Mouse (Mus musculus): ENCODE measurements around the gene Arhgap22. TPM values are rescaled to one million over a fixed set of nuclear protein-coding genes. Genes with fewer than 3 reads are reported as not detected.

The Arhgap22 gene
- total RNA-seq, 2 experiments from 2014 or later = 1.5 to 2.1 TPM

DNA sequence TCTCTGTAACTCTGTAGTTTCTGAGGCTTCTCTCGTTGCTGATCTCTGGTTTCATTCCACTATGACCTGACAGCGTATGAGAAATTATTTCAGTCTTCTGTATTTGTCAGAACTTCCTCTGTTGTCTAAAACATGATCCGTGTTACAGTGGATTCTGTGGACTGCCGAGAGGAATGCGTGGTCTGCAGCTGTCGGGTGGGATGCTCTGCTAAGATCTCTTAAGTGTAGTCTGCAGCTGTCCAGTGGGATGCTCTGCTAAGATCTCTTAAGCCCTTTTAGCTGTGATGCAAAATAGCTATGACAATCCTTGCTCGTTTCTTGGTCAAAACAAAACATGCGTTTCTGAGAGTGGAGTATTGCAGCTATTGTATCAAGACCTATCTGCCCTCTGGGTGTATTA lies 3.0 kb upstream of the Arhgap22 start:
- DNase-seq (ENCODE audit: low spot score) = no peak
- intact Hi-C loops (cut with DNase I) = loop anchor here (5.0 kb wide), 1 partner anchor 161 kb away; no protein-coding TSS in a partner anchor

DNA sequence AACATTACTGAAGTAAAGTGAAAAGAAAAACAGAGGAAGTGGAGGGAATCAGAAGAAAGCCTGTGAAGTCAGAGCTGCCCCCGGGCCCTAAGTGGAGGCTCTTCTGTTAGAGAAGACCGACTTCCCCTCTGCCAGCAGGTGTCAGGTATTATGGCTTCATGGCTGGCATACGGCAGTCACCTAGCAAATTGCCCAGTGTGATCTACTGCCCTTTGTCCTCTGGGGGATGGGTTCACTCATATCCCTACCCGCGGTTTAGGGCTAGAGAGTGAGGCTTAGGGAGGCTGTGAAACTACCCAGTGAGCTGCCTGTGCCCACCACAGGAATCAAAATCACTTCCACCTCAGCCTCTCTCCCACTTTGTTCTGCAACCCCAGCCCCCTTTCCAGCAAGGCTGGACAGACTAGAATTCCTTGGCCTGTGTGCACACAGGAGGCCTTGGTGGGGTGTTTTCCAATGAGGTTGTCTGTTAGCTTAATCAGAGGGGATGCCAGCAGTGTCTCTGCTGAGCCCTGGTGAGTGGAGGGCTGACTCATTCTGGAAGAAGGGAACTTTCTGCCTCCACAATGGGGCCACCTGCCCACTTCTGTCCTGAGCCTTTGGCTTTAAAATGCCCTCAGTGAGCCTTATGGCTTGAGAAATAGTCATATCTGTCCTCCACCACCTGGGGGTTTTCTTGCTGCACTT lies 1.4 kb upstream of the Arhgap22 start:
- no peak for DNase-seq (ENCODE audit: low spot score)
- intact Hi-C loops (cut with DNase I) = loop anchor here (5.0 kb wide), 1 partner anchor 160 kb away; no protein-coding TSS in a partner anchor

DNA sequence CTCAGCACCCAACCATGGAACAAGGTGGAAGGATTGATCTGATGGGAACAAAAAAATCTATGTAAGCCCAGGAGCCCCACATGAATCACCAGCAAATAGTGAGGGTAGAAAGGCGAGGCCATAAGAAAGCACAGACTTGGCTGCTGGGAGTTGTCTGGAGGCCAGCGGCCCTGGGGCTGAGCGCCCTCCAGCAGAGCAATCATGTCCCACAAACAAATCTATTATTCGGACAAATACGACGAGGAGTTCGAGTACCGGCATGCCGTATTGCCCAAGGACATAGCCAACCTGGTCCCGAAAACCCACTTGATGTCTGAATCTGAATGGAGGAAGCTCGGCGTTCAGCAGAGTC lies 892 bp upstream of the Arhgap22 start:
- DNase-seq (ENCODE audit: low spot score) = no peak

DNA sequence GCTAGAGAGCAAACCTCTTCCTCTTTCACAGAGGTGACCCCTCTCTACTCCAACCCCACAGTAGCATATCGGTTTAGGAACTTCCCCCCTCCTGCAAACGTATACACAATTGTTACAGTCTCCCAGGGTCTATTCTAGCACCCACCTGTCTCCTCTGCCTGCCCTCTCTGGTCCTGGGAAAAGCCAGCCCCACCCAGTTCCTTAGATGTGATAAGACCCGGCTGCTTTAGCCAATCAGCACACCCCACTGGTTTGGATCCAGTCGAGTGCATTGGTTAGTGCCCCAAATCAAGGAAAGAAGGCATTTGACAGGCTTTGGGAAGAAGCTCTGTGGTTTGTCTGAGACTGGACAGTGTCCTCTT lies 922 bp downstream of the Arhgap22 start:
- DNase-seq (ENCODE audit: low spot score) = no peak
- intact Hi-C loops (cut with DNase I) = loop anchor here (5.0 kb wide), 1 partner anchor 158 kb away; no protein-coding TSS in a partner anchor

More for the DNA sequence above, 892 bp upstream of the Arhgap22 start:
- intact Hi-C loops (cut with DNase I) = loop anchor here (1.0 to 5.0 kb wide), 2 partner anchors 90 to 159 kb away; no protein-coding TSS in a partner anchor

DNA sequence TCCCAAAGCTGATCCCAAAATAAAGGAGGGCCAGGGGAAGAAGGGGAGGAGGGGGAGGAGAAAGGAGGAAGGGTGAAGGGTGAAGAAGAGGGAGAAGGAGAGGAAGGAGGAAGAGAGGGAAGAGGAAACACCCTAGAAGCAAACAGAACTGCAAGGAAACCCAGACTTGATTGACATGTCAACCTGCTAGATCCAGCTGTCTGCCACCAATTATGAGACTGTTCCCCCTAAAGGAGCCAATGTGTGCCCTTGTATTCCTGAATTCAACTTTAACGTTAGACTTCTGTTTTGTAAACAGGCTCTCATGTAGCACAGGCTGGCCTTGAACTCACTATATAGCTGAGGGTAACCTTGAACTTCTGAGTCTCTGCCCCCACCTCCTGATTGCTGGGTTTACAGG lies 1.3 kb downstream of the Arhgap22 start:
- intact Hi-C loops (cut with DNase I) = no loop called here
- no peak for DNase-seq (ENCODE audit: low spot score)

DNA sequence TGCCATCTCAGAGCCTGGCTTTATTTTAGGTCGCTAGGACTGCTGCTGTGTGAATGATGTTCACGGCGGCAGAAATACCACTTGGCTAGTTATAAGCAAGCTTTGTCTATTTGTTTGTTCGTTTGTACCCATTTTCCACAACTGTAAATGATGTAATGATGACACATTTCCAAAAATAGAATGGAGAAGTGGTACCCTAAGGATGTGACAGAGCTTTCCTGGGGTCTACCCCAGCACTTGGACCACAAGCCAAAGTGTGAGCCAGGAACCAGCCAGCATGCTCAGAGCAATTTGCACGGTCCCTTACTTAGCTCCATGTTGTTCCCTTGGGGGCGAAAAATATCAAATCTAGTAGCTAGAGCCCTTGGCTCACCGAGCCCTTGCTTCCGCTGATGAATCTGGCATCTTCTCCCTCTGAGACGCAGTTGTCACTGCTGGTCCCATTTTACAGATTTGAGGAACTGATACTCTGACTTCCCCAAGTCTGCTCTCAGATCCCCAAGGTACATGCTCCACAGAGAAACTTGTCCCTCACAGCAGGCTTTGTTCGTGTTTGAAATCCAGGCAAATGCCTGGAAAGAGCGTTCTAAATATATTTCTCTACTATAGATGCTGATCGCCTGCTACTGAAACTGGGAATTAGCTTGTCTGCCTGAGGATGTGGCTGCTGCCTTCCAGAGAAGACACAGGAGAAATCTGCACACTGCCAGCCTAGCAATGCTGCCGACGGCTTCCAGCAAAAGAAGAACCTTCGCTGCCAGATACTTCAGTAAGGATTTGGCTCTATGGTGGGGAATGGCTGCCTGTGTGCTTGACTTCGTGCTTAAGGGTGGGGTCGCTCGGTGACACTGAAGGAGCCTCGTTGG lies 2.8 kb downstream of the Arhgap22 start:
- DNase-seq (ENCODE audit: low spot score) = no peak
- intact Hi-C loops (cut with DNase I) = no loop called here

DNA sequence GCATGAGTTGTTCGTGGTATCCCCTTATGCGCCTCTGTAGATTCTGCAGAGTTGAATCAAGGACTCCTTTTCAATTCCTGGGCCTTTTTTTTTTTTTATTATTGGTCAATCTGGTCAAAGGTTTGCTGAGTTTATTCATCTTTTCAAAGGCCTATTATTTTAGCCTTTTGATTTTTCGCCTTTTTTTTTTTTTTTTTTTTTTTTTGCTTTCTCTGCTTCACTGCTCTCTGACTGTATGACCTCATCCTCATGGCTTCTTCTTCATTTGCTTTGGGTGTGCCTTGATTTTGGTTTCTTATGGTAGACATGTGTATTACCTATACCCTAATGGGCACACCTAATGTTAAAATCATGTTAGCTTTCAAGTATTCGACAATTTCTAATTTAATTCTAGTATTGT lies 11.4 kb downstream of the Arhgap22 start:
- DNase-seq (ENCODE audit: low spot score) = no peak

DNA sequence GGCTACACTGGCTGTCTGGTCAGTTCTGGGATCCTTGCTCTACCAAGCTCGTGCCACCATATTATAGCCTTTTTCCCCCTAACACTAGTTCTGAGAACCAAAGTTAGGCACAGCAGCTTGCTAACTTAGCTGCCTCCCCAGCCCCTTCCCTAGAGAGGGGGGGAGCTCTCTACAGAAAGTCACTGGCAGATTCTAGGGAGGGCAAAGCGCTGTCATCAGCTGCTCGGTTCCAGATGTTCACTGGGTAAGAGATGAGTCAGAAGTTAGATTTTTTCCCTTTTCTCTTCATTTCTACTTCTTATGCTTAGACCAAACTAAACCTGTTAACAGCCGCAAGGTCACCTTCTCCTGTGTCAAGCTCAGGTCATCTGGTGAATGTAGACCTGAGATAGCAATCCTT lies 16.8 kb downstream of the Arhgap22 start:
- no peak for DNase-seq (ENCODE audit: low spot score)
- intact Hi-C loops (cut with DNase I) = no loop called here

More for the DNA sequence above, 11.4 kb downstream of the Arhgap22 start:
- intact Hi-C loops (cut with DNase I) = no loop called here

DNA sequence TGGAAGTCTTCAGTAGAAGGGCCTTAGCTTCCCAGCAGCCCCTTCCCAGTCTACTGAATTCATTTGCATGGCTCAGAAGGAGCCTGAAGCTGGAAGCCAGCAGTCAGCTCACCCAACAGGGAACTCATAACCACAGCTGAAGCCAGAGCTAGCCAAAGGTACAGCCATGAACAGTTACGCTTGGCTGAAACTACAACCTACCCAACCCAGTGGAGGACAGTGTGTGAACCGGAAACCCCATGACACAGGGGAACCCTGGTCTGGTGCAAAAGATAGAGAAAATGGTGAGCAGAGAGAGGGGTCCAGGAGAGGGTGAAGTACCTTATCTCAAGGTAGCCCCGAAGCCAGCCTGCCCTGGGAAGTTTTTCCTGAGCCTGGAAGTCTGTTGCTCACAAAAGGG lies 17.5 kb downstream of the Arhgap22 start:
- no peak for DNase-seq (ENCODE audit: low spot score)
- intact Hi-C loops (cut with DNase I) = no loop called here

DNA sequence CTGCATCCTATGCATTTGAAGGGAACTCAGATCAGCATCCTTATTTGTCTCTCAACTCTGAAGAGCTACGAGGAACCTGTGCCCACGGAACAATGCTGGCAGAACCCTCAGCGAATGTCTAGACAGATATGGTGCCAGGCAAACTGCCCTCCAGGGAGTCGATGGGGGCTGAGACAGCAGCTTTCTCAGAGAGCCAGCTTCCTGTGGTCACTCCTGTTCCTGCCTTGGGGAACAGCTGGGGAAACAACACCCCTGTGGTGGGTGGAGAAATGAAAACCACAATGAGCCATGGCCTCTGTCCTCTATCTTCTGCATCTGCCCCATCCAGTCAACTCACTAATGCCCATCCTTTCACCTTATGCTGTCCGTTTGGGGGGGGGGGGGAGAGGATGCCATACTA lies 18.2 kb downstream of the Arhgap22 start:
- no peak for DNase-seq (ENCODE audit: low spot score)

DNA sequence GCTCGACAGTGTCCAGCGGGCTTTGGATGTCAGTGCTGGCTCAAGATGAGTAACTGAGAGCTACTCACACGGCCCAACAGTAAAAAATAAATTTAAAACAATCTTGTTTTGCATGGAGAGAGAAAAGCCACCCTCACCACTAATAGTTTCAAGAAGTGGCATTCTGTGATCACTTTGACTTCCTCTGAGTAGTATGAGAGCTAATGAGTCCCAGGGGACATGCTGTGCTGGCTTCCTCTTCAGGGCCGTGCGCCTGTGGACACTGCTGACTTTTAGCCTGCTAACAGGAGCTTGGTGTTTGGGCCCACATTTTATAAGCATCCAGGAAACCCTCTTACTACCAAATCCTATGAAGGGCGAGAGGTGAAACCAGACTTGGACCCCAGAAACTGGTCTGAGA lies 21.8 kb downstream of the Arhgap22 start:
- DNase-seq (ENCODE audit: low spot score) = no peak
- intact Hi-C loops (cut with DNase I) = no loop called here

More for the DNA sequence above, 18.2 kb downstream of the Arhgap22 start:
- intact Hi-C loops (cut with DNase I) = no loop called here

DNA sequence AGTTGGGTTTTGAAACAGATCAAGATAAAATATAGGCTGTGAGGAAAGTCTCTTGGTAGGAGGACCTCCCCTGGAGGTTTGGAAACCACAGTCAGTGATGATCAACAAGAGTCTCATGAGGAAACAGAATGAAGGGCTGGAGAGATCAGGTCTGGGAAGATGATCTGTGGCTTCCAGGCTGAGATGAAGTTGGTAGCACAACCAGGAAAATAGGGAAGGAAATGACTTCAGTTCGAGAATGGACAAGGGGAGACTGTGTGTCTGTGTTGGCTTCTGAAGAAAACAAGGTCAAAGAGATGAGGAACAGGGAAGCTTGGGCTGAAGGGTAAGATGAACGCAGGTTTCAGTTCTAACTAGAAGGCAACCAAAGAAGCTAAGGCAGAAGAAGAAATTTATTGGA lies 26.6 kb downstream of the Arhgap22 start:
- DNase-seq (ENCODE audit: low spot score) = no peak
- intact Hi-C loops (cut with DNase I) = no loop called here

DNA sequence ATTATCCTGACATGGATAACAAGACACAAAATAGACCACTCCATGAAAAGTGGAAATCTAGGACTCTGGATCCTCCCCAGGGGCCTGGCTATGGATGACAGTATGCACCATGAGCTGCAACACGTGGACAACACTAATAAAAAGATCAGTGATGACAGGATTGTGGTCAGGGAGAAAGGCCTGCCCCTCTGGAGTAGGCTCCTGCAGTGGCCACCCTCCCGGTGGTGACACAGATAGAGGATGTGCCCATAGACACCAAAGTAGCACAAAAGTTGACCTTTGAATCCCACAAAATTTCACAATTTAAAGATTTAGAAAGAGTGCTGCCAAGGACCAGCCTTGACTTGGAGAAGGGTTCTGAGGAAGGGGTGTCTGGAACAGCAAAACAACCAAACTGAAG lies 29.4 kb downstream of the Arhgap22 start:
- no peak for DNase-seq (ENCODE audit: low spot score)
- intact Hi-C loops (cut with DNase I) = no loop called here

DNA sequence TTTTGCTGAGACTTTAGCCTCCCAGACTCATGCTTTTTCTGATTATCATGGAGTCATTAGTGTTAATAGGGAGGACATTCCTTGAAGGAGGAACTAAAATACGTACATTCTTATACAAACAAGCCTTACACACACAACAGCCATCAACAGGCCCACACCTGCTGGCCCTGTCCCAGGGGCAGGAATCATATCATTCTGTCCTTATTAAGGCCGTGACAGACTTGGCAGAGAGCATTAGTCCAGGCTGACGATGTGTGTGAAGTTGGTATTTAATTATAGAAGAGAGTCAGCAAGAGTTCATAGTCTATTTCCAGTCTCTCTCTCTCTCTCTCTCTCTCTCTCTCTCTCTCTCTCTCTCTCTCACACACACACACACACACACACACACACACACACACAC lies 30.7 kb downstream of the Arhgap22 start:
- DNase-seq (ENCODE audit: low spot score) = no peak

DNA sequence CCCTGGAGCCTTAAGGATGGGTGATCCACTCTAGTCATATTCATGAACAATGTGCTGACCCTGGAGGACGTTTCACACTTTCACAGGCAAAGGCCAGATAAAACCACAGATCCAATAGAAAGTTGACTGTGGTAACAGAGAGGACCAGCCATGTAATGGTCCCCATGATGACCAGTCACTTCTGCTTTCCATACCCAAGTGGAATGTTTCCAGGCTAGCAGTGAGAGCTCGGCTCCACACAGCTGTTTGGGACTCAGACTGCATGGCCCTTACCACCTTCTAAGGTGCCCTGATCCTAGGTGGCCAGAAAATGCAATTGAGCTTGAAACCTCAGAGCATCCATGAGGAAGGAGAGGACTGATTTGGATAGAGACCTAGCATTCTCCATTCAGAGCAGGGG lies 31.1 kb downstream of the Arhgap22 start:
- intact Hi-C loops (cut with DNase I) = no loop called here
- no peak for DNase-seq (ENCODE audit: low spot score)

More for the DNA sequence above, 30.7 kb downstream of the Arhgap22 start:
- intact Hi-C loops (cut with DNase I) = no loop called here

DNA sequence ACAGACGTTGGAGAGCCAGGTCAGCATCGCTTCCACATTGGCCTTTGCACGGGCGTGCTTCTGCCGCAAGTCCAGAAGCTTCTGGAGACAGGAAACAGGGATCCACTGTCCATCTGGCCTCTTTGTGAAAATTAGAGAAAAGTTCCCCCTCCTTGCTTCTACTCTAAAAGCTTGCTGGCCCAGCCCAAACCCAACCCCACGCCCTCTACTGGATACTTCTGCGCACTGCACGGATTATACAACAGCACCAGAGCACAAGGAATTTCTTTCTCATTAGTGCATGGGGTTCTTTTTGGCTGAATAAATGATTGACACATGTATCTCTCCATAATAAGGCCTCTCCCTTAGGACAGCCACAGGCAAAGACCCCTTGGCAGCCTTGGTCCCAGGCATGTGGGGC lies 32.6 kb downstream of the Arhgap22 start:
- intact Hi-C loops (cut with DNase I) = no loop called here
- peak; percentile 25 for DNase-seq (ENCODE audit: low spot score)

DNA sequence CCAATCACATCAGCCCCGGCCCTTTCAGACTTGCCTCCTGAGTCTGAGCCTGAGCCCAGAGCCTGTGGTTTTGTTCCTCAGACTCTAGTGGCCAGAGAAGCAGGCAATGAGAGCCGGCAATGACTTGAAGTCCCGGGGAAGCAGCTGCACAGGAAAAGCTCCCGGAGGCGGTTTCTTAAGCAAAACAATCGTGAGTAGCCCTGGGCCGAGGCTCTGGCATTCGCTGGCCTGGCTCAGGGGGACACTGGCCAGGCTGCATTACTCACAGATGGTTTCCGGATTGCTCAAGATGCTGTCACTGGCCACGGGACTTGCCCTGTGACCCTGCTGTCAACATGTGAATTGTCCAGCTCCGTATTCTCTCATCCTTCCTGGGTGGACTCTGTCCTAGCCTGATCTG lies 33.8 kb downstream of the Arhgap22 start:
- intact Hi-C loops (cut with DNase I) = no loop called here
- DNase-seq (ENCODE audit: low spot score) = peak; percentile 77

DNA sequence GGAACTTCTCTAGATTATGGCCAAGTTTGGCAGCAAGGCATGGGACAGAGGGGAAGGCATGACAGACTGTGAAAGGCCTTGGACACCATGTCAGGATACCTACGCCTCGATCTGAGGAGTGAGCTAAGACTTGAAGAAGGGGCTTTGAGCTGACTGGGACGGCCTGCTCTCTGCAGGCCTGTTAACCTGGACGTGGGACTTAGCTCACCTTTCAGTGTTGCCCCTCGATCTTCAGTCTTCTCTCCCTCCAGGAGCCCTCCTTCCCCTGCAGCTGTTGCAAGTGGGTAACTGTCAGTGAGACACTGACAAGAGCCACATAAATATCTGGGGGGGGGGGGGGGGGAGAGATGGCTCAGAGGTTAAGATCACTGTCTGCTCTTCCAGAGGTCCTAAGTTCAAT lies 34.9 kb downstream of the Arhgap22 start:
- DNase-seq (ENCODE audit: low spot score) = no peak
- intact Hi-C loops (cut with DNase I) = no loop called here

DNA sequence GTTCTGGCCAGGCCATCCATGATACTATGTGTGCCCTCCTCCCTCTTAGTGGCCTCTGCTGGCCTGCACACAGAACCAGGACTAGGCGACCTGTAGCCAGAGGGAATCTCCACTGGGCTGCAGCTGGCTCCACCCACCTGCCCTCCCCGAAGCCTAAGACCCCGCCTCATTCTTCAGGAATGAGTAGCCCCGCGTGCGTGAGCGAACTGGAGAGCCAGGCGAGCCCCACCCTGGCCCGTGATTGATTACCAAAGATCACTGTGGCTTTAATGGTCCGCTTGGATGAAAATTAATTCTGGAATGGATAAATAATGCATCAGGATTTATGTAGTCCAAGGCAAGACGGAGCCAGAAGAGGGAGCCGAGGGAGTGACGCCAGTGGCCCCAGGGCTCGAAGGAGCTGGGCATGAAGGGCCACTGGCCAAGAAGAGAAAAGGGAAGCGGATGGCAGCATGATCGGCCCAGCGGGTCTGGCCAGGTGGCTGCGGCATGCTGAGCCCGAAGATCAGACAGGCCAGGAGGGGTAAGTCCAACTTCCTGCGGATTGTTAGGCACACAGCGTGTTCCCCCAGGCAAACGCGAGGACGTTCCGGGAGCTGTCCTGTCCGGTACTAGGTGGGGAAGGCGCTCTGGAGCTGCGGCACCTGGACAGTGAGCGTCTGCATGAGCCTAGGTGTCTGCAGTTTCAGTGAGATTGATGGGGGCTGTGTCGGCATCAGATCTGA lies 36.6 kb downstream of the Arhgap22 start:
- intact Hi-C loops (cut with DNase I) = no loop called here

DNA sequence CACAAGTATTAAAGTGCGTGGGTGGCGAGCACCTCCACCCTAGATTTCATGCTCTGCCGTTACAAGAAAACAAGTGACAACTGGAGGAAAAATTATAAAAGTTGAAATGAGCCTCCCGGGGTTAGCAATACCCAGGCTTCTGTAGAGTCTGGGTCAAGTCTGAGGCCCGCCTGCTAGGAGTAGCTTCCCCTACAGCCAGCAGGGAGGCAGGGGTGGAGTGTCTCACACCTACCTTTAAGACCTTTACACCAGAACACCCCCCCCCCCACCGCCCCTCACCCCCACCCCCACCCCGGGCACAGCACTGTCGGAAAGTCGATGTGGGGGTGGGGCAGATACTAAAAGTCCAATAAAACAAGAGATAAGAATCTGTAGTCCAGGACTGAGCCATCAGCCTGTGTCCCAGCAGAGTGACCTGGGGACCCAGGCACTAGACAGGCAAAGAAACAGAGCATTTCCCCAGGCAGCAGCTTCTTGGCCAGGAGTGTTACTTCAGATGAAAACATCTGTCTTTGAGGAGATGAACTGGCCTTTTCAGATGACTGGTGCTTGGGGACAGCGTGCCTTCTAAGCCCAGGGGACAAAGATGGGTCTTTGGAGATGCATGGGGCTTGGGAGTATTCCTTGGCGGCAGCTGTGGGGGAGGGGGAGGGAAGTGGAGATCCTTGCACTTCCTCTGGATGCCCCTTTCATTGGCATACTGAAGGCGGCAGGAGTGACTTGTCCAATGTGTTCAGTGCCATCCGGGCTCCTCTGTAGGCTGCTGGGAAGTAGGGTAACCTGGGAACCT lies 37.3 kb downstream of the Arhgap22 start:
- no peak for DNase-seq (ENCODE audit: low spot score)
- intact Hi-C loops (cut with DNase I) = no loop called here

More for the DNA sequence above, 36.6 kb downstream of the Arhgap22 start:
- peak; percentile 13 for DNase-seq (ENCODE audit: low spot score)
